Mouse (Mus musculus): ENCODE results near the gene Xrra1. TPM values are rescaled to one million over a fixed set of nuclear protein-coding genes. Genes with fewer than 3 reads are reported as not detected.
"Not testable (repeated sequence)": the region's sequence is repeated elsewhere in the genome, so short reads cannot be mapped to it uniquely, and the experiment has no call there.

Xrra1 gene
- total RNA-seq, 2 experiments from 2014 or later, result 0.49 TPM; not detected in 1

DNA sequence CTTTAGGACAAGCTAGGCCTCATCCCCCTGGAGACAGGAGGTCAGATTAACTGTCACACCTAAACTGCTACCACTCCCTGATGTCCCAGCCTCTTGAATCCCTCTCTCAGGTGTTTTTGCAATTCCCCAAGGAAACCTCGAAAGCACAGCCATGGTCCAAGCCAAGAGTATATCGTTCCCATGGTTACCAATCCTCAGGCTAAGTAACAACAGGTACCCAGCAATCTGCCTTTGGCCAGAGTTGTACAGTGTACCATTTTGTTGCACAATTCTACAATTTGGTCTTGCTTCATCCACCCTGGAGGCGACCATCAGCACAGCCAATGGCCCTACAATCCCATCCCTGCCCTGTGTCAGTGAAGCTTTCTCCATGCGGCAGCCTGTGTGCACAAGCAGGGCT, 38.0 kb downstream of the Xrra1 start:
- DNase-seq, result no peak

DNA sequence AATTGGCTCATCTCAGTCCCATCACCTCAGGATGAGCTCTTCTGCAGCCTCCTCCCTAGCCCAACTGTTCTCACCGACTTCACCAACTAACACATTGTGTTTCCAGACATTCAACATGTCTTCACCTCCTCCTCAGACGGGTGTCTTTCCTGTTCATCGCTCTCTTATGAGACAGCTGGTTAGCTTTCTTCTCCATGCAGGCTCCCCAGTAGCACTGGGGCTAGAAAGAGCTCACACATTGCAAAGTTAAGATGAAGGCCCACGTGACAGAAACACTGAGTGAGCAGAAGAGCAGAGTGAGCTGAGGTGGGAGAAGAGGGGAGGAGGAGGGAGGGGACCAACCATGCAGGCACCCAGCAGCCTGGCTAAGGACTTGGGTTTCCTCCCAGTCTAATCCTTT, 43.3 kb downstream of the Xrra1 start:
- no peak for DNase-seq

DNA sequence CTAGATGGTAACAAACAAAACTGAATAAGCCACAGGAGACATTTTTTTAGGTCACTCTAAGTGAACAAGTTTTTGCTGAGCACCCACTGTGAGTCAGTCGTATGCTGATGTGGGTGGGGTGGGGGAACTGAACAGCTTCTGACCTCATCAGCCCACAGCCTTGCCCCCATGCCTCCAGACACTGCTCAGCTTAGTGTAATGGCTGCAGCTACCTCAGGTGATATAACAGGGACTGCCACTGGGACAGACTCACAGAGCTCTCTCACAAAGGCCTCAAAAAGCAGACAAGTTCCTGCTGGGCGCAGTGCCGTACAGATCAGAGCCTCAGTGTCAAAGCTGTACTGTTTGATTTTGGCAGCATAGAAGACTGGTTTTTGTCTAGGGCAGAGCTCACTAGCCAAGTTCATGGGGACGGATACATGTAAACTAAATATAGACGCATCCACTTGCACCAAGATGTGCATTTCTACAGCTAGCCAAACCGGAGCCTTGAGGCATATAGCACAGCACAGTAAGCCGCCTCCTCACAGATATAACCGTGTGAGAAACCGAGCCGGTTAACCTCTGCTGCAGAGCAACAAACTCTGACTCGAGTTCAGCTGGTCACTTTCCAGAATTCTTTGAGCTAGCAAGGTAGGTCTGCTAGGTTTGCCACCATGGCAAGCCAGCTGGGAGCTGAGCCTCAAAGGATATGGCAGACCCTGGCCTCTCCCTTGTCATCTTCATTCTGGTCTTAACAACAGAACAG, 44.2 kb downstream of the Xrra1 start:
- no peak for DNase-seq

DNA sequence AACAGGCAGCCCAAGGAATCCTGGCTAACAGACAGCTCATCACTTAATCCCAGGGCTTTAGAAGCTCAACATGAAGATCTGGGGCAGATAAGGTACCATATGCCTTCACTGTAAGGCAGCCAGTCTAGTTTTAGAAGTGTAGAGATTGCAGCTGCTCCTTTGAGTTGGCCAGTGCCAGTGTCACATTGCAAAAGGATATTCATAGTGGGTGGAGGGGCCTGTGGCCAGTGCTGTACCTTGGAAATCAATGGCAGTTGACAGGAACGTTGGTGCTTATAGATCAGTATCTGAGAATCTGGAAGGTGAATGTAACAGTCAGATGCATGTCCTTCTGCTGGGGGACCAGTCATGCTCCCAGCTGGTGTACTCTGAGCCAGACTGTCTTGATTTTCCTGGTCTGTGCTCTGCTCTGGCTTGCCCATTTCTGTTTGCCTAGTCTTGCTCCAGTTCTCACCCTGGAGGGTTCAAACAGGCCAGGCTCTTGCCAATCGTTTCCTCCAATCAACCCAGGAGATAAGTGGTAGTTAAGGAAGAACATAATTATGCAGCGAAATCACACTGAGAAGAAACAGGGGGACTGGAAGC, 45.6 kb downstream of the Xrra1 start:
- no peak for DNase-seq

DNA sequence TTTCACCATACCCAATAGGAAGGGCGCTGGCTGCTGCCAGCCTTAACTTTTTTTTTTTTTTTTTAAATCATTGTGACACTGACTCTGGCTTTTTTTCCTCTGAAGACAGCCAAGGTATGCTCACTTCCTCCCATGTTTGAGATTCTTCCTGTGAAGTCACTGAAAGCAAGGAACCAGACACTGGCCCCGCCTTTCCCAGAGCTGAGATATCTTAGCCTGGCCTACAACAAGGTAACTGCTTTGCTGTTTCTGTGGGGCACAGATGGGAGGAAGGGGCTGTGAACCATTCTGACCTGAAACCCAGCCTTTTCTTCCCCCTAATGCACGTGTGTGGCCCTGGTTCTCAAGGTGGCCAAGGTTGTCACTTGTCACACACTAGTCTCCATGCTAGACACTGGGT, 47.4 kb downstream of the Xrra1 start:
- DNase-seq, result no peak

DNA sequence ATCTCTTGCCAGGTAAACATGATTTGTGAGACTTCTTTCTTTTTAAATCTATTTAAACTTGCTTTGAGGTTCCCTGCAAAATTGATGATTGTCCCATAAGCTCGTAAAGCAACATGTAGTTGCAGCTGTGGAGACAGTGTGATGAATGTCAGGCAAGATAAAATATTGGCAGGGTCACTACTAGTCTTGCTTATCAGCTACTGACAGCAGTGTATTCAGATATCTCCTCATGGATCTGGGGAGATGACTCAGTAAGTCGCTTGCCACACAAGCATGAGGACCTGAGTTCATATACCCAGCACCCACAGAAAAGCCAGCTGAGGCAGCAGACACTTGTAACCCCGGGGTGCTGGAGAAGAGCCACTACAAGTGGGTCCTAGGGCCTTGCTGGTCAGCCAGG, 48.5 kb downstream of the Xrra1 start:
- DNase-seq, result no peak

DNA sequence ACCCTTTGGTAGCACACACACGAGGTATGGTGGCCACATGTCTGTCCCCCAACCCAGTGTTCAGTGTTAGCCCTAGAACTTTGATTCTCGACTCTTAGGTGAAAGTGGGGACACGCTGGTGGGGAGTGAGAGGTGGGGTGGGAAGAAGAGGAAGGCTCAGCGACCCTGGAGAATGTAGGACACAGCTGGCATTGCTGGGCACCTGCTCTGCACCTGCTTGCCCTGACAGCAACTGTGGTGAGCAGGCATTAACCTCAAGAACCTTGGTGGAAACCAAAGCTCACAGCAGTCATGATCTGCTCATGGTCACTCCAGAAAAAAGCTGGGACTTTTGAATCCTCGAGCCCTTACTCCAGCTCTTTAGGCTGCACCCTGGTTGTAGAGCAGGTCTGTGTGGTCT, 52.1 kb downstream of the Xrra1 start:
- peak; percentile 28 for DNase-seq

DNA sequence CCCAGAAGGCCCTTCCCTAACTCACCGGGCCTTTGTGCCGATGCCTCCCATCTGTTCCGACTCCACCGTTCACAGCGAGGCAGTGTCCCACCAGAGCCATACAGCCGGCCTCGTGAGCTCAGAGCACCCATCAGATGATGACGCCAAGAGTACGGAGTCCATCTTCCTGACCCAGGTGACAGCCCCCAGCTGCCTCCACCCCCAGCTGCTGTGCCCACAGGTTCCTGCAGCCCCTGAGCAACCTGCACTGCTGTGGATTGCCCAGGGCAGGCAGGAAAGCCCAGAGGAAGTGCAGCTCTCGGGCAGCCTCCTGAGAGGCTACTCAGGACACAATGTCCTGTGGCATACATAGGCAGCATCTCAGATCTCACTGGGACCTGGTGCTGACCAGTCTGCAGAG, 55.4 kb downstream of the Xrra1 start:
- DNase-seq, result no peak

DNA sequence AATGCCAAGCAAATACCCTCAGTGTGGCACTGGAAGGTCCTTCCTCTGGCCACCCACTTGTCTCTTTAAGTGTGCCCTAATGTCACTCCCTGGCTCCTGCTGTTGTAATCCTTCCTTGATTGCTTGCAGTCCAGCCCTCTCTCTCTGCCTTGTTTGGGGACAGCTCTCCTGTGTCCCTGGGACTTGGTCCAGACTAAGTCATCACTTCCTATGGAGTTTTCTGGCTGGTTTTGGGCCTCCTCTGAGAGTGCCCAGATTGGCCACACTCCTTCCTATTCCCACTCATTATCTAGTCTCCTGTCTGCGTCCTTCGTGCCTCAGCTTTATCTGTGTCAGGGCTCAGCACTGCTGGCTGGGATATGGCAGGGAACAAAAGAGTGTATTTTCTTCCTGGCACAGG, 56.6 kb downstream of the Xrra1 start:
- DNase-seq, result no peak

DNA sequence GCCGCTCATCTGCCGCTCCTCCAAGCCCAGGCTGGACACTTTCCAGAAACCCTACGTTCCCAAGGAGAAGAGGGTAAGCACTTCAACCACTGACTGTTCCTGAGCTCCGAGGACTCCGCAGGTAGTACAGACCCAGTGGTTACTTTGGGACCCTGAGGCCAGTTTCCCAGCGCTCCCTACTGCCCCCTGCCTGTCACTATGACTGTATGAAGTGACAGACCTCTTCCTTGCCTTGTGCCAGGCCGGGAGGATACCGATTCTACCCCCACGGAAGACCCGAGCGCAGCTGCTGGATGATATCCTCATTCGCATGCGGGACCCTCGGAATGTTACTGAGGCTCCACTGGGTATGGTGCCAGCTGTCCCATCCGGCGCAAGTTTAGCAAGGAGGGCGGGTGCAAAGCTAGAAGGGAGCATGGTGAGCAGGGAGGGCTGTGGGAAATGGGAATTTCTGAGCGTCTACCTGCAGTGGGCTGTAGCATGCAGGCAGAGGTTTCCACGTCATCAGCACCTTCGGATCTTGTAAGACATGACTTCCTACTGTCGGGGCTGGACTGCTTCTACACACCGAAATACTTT, 57.9 kb downstream of the Xrra1 start:
- peak; percentile 23 for DNase-seq

DNA sequence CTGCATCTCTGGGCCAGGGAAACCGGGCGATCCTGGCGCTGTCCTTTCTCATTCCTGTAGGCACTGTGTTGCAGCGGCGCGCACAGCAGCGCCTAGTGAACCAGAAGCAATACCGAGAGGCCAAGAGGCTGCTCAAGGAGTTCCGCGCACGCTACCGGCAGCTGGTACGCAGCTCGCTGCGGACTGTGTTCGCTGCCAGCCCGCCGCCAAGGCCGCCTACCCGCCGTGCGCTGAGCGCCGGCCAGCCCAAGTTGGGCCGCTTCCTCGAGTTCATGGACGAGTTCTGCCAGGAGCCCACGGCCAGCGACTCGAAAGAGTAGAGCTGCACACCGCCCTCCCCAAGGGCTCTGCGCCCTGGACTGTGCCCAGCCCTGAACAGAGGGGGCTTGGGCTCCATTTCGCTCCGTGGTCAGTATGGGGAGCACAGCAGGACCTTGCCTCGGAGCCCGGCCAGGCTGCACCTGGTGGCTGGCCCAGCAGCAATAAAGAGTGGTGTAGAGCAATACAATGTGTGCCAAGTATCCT, 58.5 kb downstream of the Xrra1 start:
- peak; percentile 60 for DNase-seq

DNA sequence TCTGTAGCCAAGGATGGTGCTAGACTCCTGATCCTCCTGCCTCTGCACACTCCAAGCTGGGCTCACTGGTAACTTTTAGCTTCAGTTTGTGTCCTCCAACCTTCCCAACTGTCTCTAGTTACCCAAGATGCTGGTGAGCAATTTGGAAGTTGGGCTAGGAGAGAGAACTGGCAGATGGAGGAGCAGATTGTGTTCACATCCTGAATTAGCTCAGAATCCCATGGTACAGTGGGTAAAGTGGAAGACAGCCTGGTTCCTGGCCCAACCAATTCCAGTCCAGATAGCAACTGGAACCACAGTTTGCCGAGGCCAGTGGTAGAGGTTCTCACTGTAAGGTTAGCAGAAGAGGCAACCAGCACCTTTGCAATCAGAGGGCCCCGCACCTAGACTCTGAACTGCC, 60.2 kb downstream of the Xrra1 start:
- no peak for DNase-seq

DNA sequence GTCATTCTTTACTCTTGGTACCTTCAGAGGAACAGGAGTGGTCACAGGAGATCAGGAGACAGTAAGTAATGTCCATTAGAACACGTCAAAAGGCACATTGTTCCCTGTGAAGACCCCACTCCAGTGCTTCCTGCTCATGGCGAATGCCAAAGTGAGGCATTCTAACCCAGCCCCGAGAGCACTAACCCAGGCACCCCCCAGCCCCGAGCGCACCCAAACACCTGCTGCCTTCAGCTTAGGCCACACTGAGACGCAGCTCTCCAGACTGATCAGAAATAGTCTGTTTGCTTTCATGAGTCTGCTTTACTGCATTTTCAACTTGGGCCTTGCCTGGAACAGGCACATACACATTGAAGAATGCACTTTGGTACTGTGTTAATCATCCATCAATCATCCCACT, 61.1 kb downstream of the Xrra1 start:
- DNase-seq, result no peak

DNA sequence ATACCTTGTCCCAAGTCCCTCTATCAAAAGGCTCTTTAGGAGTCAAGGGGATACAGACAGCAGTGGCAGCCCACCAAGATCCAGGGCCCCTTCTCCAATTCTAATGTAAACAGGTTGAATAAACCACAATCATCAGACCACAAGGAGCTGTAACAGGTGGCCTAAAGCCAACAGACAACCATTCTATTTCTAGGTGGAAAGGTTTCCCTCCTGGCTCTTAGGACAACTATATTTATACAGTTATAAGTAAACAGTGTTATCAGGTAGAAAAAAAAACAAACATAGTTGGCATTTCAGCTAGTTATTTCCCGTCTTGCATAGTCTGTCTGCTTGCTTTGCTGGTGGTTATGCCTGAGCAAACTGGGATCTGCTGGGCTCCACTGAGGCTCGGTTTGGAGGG, 61.5 kb downstream of the Xrra1 start:
- DNase-seq, result no peak

DNA sequence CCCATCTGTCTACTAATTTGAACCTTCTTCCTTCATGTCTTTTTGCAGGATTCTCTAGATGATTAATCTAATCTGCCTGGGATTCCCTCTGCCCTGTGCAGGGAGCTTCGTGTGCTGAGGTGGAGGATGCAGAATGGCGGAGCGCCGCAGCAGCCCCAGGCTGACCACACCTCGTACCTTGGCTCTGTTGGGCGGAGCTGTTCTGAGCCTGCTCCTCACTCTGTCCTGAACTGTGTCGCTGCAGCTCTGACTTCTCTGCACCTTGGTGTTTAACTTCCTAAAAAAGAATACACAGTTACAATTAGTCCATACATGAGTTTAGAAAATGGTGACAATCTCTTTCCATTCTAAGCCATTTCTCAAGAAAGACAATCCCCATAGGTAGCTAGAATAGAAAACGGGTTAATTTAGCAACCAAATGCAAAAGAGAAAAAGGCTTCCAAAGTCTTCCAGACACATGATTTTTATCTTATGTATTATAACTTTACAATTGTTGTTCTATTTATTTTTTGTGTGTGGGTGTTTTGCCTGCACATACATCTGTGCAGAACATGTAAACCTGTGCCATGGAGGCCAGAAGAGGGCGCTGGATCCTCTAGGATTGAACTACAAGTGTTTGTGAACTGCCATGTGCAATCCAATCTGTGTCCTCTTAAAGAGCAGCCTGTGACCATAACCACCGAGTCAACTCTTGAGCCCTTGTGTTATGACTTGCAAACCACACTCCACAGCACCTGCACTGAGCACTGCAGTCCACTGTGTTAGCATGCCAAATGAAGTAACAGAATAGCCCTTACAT, 68.2 kb downstream of the Xrra1 start:
- peak; percentile 43 for DNase-seq

DNA sequence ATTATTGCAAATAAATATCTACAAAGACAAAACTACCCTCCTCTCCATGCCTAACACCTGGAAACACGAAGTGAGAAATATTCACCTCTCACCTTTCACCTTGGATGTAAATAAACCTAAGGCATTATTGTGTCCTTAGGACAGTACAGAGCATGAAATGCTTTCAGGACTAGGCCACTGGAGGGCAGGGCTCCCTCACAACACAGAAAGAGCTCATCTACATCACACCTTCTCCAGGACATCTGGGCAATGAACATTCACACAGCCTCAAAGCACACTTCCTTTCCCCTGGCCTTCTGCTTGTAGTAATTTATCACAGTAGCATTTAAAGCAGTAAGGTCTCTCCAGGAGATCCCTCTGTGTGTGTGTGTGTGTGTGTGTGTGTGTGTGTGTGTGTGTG, 76.8 kb downstream of the Xrra1 start:
- DNase-seq, result no peak

DNA sequence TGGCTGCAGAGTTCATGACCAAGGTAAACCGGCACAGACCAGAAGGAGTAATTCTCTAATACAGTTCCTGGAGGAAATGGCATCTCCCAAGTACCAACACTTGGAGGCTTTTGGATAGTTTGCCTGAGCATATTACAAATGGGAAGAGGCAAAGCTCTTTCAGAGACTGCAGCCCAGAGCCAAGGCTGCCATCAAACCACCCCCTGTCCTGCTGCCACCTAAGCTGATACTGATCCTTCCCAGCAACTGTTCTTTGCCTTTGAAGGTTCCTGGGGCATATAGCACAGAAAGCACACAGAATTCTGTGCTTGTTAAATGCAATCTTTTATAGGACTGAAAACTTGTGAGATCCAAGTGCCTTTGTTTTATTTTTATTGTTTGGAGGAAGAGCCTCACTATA, 81.8 kb downstream of the Xrra1 start:
- no peak for DNase-seq

DNA sequence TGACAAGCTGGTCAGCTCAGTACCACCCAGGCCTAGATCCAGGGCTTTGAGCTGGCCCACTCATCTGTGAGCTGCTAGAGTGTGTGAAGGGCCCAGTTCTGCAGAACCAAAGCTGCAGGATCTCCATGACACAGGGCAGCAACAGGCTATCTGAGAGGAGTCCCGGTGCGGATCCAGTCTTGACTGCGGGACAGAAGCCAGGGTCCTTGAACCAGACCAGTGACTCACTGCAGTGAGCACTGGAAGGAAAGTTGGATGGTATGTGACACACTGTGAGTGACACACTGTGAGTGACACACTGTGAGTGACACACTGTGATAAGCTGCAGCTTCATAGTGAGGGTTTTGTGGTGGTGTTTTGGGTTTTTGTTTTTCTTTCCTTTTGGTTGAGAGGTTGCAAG, 85.6 kb downstream of the Xrra1 start:
- DNase-seq, result no peak

DNA sequence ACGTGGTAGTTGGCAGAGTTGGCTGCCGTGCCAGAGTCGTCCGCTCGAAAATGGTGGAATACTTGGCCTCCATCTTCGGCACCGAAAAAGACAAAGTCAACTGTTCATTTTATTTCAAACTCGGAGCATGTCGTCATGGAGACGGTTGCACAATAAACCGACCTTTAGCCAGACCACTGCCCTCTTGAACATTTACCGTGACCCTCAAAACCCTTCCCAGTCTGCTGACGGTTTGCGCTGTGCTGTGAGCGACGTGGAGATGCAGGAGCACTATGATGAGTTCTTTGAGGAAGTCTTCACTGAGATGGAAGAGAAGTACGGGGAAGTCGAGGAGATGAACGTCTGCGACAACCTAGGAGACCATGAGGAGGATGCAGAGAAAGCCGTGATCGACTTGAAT, 86.1 kb downstream of the Xrra1 start:
- DNase-seq, result not testable (repeated sequence)

DNA sequence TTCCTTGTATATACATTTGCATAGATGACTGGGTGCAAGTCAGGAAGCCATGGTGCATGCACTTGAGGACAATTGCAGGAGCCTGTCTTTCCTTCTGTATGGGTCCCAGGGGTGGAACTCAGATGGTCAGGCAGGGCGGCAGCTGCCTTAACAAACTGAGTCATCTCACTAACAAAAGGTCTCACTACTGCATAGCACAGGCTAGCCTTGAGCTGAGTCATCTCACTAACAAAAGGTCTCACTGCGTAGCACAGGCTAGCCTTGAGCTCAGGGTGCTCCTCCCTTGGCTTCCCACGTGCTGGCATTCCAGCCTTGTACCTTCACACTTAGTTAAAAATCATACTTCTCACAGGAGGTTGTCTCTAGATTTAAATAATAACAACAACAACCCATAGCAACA, 87.0 kb downstream of the Xrra1 start:
- no peak for DNase-seq

DNA sequence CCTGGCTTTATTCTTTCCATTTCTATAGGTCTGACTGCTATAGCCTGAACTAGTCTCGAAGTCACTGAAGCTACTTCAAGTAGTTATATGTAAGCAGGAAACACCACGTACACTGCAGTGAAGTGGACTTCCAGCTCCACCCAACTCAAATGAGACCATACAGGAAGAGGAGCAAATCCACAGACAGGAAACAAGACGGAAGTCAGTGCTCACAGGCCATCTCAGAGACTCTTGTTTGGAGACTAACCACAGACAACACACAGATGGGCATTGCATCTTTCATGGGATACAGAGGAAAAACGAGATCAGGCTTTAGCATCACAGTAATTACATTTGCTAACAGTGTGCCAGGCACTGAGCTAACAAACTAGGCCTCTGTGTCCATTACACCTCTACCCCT, 87.4 kb downstream of the Xrra1 start:
- DNase-seq, result no peak

DNA sequence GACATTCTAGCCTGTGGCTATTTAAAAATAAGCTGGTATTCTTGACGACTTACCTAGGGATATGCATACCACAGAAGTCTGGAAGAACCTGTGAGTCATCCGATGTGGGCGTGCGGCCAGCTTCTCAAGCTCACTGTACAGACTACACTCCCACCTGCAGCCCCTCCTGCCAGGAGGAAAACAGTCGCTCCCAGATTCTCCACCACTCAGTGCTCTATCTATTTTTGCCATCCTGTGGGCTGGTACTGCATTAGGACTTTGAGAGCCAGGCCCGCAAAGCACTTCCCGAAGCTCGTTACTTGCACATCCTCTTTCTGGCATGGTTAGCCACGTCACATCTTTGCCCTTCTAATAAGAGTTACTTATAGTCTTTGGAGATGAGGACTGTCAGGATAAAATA, 88.4 kb downstream of the Xrra1 start:
- no peak for DNase-seq
